Mouse (Mus musculus) kidney, embryonic 16.5 days (tissue): ENCODE results near the gene Snrnp40. TPM values are rescaled to one million over a fixed set of nuclear protein-coding genes. Genes with fewer than 3 reads are reported as not detected.

ENCODE experiments used
- ATAC-seq: fragments of 200-750 bp; cut with Nextera tagmentation; 2 replicates; pipeline ENCODE4 v1.8.0; 2017; ENCODE audit warnings: moderate TSS enrichment; ENCODE audit not compliant: low FRiP score, low TSS enrichment
- H3K27ac ChIP-seq: fragments of 300-500 bp; sonication (generic); 2 replicates; pipeline ENCODE4 v1.5.1; 2014; ENCODE audit warnings: low read length
- H3K27me3 ChIP-seq: fragments of 300-500 bp; sonication (generic); 2 replicates; pipeline ENCODE4 v1.6.1; 2014; ENCODE audit warnings: low read length, control low read depth, mixed read lengths; ENCODE audit not compliant: insufficient read depth
- H3K36me3 ChIP-seq: fragments of 300-500 bp; sonication (generic); 2 replicates; pipeline ENCODE4 v1.6.1; 2014; ENCODE audit warnings: low read length, control low read depth, mixed read lengths; ENCODE audit not compliant: insufficient read depth
- H3K4me1 ChIP-seq: fragments of 300-500 bp; sonication (generic); 2 replicates; pipeline ENCODE4 v1.6.1; 2014; ENCODE audit warnings: low read length, control low read depth, mixed read lengths; ENCODE audit not compliant: insufficient read depth
- H3K4me2 ChIP-seq: fragments of 300-500 bp; sonication (generic); replicated peaks from 2 replicates; pipeline ENCODE4 v1.6.1; 2014; ENCODE audit warnings: low read depth, low read length
- H3K4me3 ChIP-seq: fragments of 300-500 bp; sonication (generic); 2 replicates; pipeline ENCODE4 v1.5.1; 2014; ENCODE audit warnings: mild to moderate bottlenecking, low read length
- H3K9ac ChIP-seq: fragments of 300-500 bp; sonication (generic); replicated peaks from 2 replicates; pipeline ENCODE4 v1.6.1; 2014; ENCODE audit warnings: low read length
- H3K9me3 ChIP-seq: fragments of 300-500 bp; sonication (generic); 2 replicates; pipeline ENCODE4 v1.6.1; 2016; ENCODE audit warnings: low read length, control low read depth
- WGBS: fragments of 180-500 bp; shearing (Covaris S2); extraction: QIAGEN DNeasy Blood & Tissue Kit; methylation state at CpG from one replicate; pipeline ENCODE4 v1.1.7; 2014; 5-methylcytosine and 5-hydroxymethylcytosine counted together
- polyA plus RNA-seq: library from polyadenylated mRNA; unstranded; fragments of >200 nt; fragmentation: Nextera tagmentation; extraction: Ambion mirVana; gene quantifications from 2 replicates; pipeline ENCODE4 v1.2.1, GENCODE M21; 2015

Snrnp40 gene
- polyA plus RNA-seq, 1 experiment from 2014 or later: 165 TPM

GRCm38 (mm10) chr4:130360238-130360590, 282 bp downstream of the Snrnp40 start:
- Histone ChIP-seq H3K36me3 (peaks cover 29% of the 10 kb centered on the region), H3K4me3 (peak overlapping the region; percentile 75), H3K9me3 (no peaks in the 10 kb centered on the region), H3K27me3 (no peaks in the 10 kb centered on the region), H3K4me1 (peaks cover 20% of the 10 kb centered on the region), H3K9ac (peak overlapping the region; percentile 82), H3K27ac (peak overlapping the region; percentile 59), H3K4me2 (peak overlapping the region; percentile 89)
- WGBS: under 1% methylated on average over 19 of the region's 19 CpGs
- no peak for ATAC-seq

GRCm38 (mm10) chr4:130376675-130377074, 16.7 kb downstream of the Snrnp40 start:
- no peak for ATAC-seq
- Histone ChIP-seq H3K36me3 (peaks cover 56% of the 10 kb centered on the region), H3K4me3 (no peak overlapping the region), H3K4me1 (no peaks in the 10 kb centered on the region), H3K27ac (no peak overlapping the region), H3K9me3 (no peaks in the 10 kb centered on the region), H3K27me3 (no peaks in the 10 kb centered on the region), H3K4me2 (no peak overlapping the region), H3K9ac (no peak overlapping the region)
- 94% methylated on average over 4 of the region's 4 CpGs for WGBS

- no peak for ATAC-seq
- Histone ChIP-seq H3K4me1 (no peaks in the 10 kb centered on the region), H3K27me3 (no peaks in the 10 kb centered on the region), H3K27ac (no peak overlapping the region), H3K4me3 (no peak overlapping the region), H3K4me2 (no peak overlapping the region), H3K36me3 (peaks cover 58% of the 10 kb centered on the region), H3K9ac (no peak overlapping the region), H3K9me3 (no peaks in the 10 kb centered on the region)
- WGBS: 88% methylated on average over 4 of the region's 4 CpGs
These were observed 17.6 kb downstream of the Snrnp40 start for GRCm38 (mm10) chr4:130377500-130377899.

- no peak overlapping the region for H3K27ac ChIP-seq
- H3K9me3 ChIP-seq: no peaks in the 10 kb centered on the region
- H3K4me3 ChIP-seq: no peak overlapping the region
- no peak overlapping the region for H3K4me2 ChIP-seq
- H3K9ac ChIP-seq: no peak overlapping the region
- 100% methylated on average over 2 of the region's 2 CpGs for WGBS
- H3K27me3 ChIP-seq: no peaks in the 10 kb centered on the region
- no peak for ATAC-seq
- H3K4me1 ChIP-seq: no peaks in the 10 kb centered on the region
- H3K36me3 ChIP-seq: peaks cover 62% of the 10 kb centered on the region
These were observed 19.2 kb downstream of the Snrnp40 start for GRCm38 (mm10) chr4:130379181-130379580.

- no peak overlapping the region for H3K9ac ChIP-seq
- no peak overlapping the region for H3K4me2 ChIP-seq
- H3K4me3 ChIP-seq: no peak overlapping the region
- ATAC-seq: no peak
- 89% methylated on average over 2 of the region's 2 CpGs for WGBS
- H3K27me3 ChIP-seq: no peaks in the 10 kb centered on the region
- peaks cover 62% of the 10 kb centered on the region for H3K36me3 ChIP-seq
- no peaks in the 10 kb centered on the region for H3K9me3 ChIP-seq
- H3K4me1 ChIP-seq: no peaks in the 10 kb centered on the region
- H3K27ac ChIP-seq: no peak overlapping the region
These were observed 20.5 kb downstream of the Snrnp40 start for GRCm38 (mm10) chr4:130380418-130380817.

GRCm38 (mm10) chr4:130387256-130387655, 27.3 kb downstream of the Snrnp40 start:
- Histone ChIP-seq H3K4me1 (peaks cover under 1% of the 10 kb centered on the region; the same call in 1 of the 2 replicates), H3K27ac (no peak overlapping the region), H3K4me3 (no peak overlapping the region), H3K4me2 (no peak overlapping the region), H3K9ac (no peak overlapping the region), H3K27me3 (no peaks in the 10 kb centered on the region), H3K36me3 (peaks cover 55% of the 10 kb centered on the region), H3K9me3 (no peaks in the 10 kb centered on the region)
- 88% methylated on average over 3 of the region's 3 CpGs for WGBS
- ATAC-seq: no peak

GRCm38 (mm10) chr4:130389496-130389895, 29.6 kb downstream of the Snrnp40 start:
- WGBS: 54% methylated on average over 6 of the region's 6 CpGs

GRCm38 (mm10) chr4:130389927-130390326, 30.0 kb downstream of the Snrnp40 start:
- H3K4me1 ChIP-seq: peaks cover 4% of the 10 kb centered on the region; the same call in 1 of the 2 replicates
- peaks cover 38% of the 10 kb centered on the region for H3K36me3 ChIP-seq
- H3K4me2 ChIP-seq: no peak overlapping the region
- H3K27ac ChIP-seq: no peak overlapping the region
- H3K9me3 ChIP-seq: no peaks in the 10 kb centered on the region
- 72% methylated on average over 7 of the region's 7 CpGs for WGBS
- no peak for ATAC-seq
- H3K4me3 ChIP-seq: no peak overlapping the region
- no peaks in the 10 kb centered on the region for H3K27me3 ChIP-seq
- no peak overlapping the region for H3K9ac ChIP-seq

More at GRCm38 (mm10) chr4:130389496-130389895, 29.6 kb downstream of the Snrnp40 start:
- H3K36me3 ChIP-seq: peaks cover 41% of the 10 kb centered on the region
- peaks cover 4% of the 10 kb centered on the region; the same call in 1 of the 2 replicates for H3K4me1 ChIP-seq
- H3K9ac ChIP-seq: no peak overlapping the region
- H3K27ac ChIP-seq: no peak overlapping the region
- no peak for ATAC-seq
- no peaks in the 10 kb centered on the region for H3K9me3 ChIP-seq
- no peak overlapping the region for H3K4me2 ChIP-seq
- H3K27me3 ChIP-seq: no peaks in the 10 kb centered on the region
- no peak overlapping the region for H3K4me3 ChIP-seq

GRCm38 (mm10) chr4:130391265-130391664, 31.3 kb downstream of the Snrnp40 start:
- no peak for ATAC-seq
- Histone ChIP-seq H3K9ac (no peak overlapping the region), H3K9me3 (no peaks in the 10 kb centered on the region), H3K36me3 (peaks cover 36% of the 10 kb centered on the region), H3K4me1 (peaks cover 4% of the 10 kb centered on the region; the same call in 1 of the 2 replicates), H3K4me2 (no peak overlapping the region), H3K27ac (no peak overlapping the region), H3K27me3 (no peaks in the 10 kb centered on the region), H3K4me3 (no peak overlapping the region)
- WGBS: 62% methylated on average over 3 of the region's 3 CpGs
